Mouse (Mus musculus) MEL (cell line): ENCODE measurements at regions not wholly inside any gene's neighbourhood (a gene's known extent, or its start where the extent isn't known, plus 50 kb on each side); places are given as distances from the start of the nearest gene placed in this dataset.

ENCODE experiments used
- DNase-seq: peaks from one replicate; pipeline ENCODE4 v3.0.0; 2011; ENCODE audit warnings: low read depth, low spot score
- H3K27ac ChIP-seq: 2 replicates; pipeline ENCODE4 v1.5.1; 2012; ENCODE audit warnings: low read depth, mild to moderate bottlenecking, control low read depth, low read length, moderate library complexity; ENCODE audit not compliant: control insufficient read depth
- H3K27me3 ChIP-seq, 2 experiments: fragments of 150-350 bp in 1 of 2; sonication (generic) in 1 of 2; 2 replicates each; pipeline ENCODE4 v1.6.1; 2012; ENCODE audit warnings: low read length in 2 of 2, mild to moderate bottlenecking in 2 of 2, improper control_type of control experiment in 1 of 2, moderate library complexity in 1 of 2; ENCODE audit not compliant: insufficient read depth in 2 of 2, control insufficient read depth in 1 of 2
- H3K36me3 ChIP-seq, 2 experiments: 2 replicates each; pipeline ENCODE4 v1.6.1; 2012 to 2014; ENCODE audit warnings: low read length in 2 of 2, improper control_type of control experiment in 1 of 2, inconsistent platforms in 1 of 2, mild to moderate bottlenecking in 1 of 2; ENCODE audit not compliant: insufficient read depth in 2 of 2, control insufficient read depth in 1 of 2
- H3K4me1 ChIP-seq, 2 experiments: fragments of 150-350 bp in 1 of 2; sonication (generic) in 1 of 2; 2 replicates each; pipeline ENCODE4 v1.6.1; 2012; ENCODE audit warnings: low read length in 2 of 2, improper control_type of control experiment in 1 of 2, mild to moderate bottlenecking in 1 of 2; ENCODE audit not compliant: insufficient read depth in 2 of 2, control insufficient read depth in 1 of 2
- H3K4me3 ChIP-seq, 2 experiments: fragments of 150-350 bp in 1 of 2; sonication (generic) in 1 of 2; 2 replicates each; pipeline ENCODE4 v1.5.1; 2012; ENCODE audit warnings: low read depth in 2 of 2, low read length in 2 of 2, mild to moderate bottlenecking in 2 of 2, moderate library complexity in 2 of 2, control low read depth in 1 of 2, improper control_type of control experiment in 1 of 2; ENCODE audit not compliant: control insufficient read depth in 1 of 2, insufficient read depth in 1 of 2
- H3K79me2 ChIP-seq: 2 replicates; pipeline ENCODE4 v1.6.1; 2012; ENCODE audit warnings: mild to moderate bottlenecking, low read length, moderate library complexity; ENCODE audit not compliant: control insufficient read depth, poor library complexity, insufficient read depth
- H3K9ac ChIP-seq: 2 replicates; pipeline ENCODE4 v1.6.1; 2012; ENCODE audit warnings: low read depth, mild to moderate bottlenecking, control low read depth, low read length, moderate library complexity; ENCODE audit not compliant: control insufficient read depth, poor library complexity, severe bottlenecking
- H3K9me3 ChIP-seq: fragments of 150-350 bp; sonication (generic); replicated peaks from 2 replicates; pipeline ENCODE4 v1.6.1; 2012; ENCODE audit warnings: mild to moderate bottlenecking, low read length, improper control_type of control experiment, moderate library complexity; ENCODE audit not compliant: insufficient read depth
- CHD1 ChIP-seq: IDR thresholded peaks from 2 replicates; pipeline ENCODE4 v1.6.1; 2012; ENCODE audit warnings: low read depth, mild to moderate bottlenecking, inconsistent platforms, low read length, improper control_type of control experiment
- CTCF ChIP-seq, 3 experiments: IDR thresholded peaks in 2 of 3; conservative IDR thresholded peaks in 1 of 3; 2 replicates each; pipeline ENCODE4 v1.5.1; 2011 to 2012; ENCODE audit warnings: low read length in 3 of 3, low read depth in 2 of 3, mild to moderate bottlenecking in 2 of 3, improper control_type of control experiment in 1 of 3, inconsistent platforms in 1 of 3, mixed read lengths in 1 of 3, moderate library complexity in 1 of 3; ENCODE audit not compliant: control insufficient read depth in 1 of 3, insufficient read depth in 1 of 3, poor library complexity in 1 of 3, severe bottlenecking in 1 of 3
- E2F4 ChIP-seq: IDR thresholded peaks from 2 replicates; pipeline ENCODE4 v1.6.1; 2011; ENCODE audit warnings: low read depth, low read length, improper control_type of control experiment, borderline replicate concordance
- GABPA ChIP-seq: IDR thresholded peaks from 2 replicates; pipeline ENCODE4 v1.6.1; 2012; ENCODE audit warnings: low read depth, mild to moderate bottlenecking, inconsistent platforms, low read length, improper control_type of control experiment, moderate library complexity
- GATA1 ChIP-seq: IDR thresholded peaks from 2 replicates; pipeline ENCODE4 v1.6.1; 2011; ENCODE audit warnings: low read depth, low read length, improper control_type of control experiment
- JUND ChIP-seq: IDR thresholded peaks from 2 replicates; pipeline ENCODE4 v1.6.1; 2011; ENCODE audit warnings: low read depth, mild to moderate bottlenecking, improper control_type of control experiment, low read length
- MAFK ChIP-seq: IDR thresholded peaks from 2 replicates; pipeline ENCODE4 v1.6.1; 2011; ENCODE audit warnings: low read depth, mild to moderate bottlenecking, low read length, improper control_type of control experiment, borderline replicate concordance
- MEF2A ChIP-seq: IDR thresholded peaks from 2 replicates; pipeline ENCODE4 v1.6.1; 2014; ENCODE audit warnings: low read depth, mild to moderate bottlenecking, inconsistent platforms, low read length, improper control_type of control experiment; ENCODE audit not compliant: poor library complexity, insufficient replicate concordance, severe bottlenecking; ENCODE audit errors: extremely low read depth
- POLR2A ChIP-seq, 2 experiments: IDR thresholded peaks; 2 replicates each; pipeline ENCODE4 v1.6.1; 2011 to 2012; ENCODE audit warnings: low read length in 2 of 2, mild to moderate bottlenecking in 2 of 2, control low read depth in 1 of 2, improper control_type of control experiment in 1 of 2, low read depth in 1 of 2, moderate library complexity in 1 of 2; ENCODE audit not compliant: control insufficient read depth in 1 of 2, insufficient read depth in 1 of 2, poor library complexity in 1 of 2
- RAD21 ChIP-seq: IDR thresholded peaks from 2 replicates; pipeline ENCODE4 v1.6.1; 2011; ENCODE audit warnings: mild to moderate bottlenecking, low read depth, low read length, improper control_type of control experiment
- TBP ChIP-seq: IDR thresholded peaks from 2 replicates; pipeline ENCODE4 v1.8.0; 2011; ENCODE audit warnings: low read depth, low read length, improper control_type of control experiment
- USF2 ChIP-seq, 2 experiments: IDR thresholded peaks; 2 replicates each; pipeline ENCODE4 v1.6.1; 2011 to 2012; ENCODE audit warnings: improper control_type of control experiment in 2 of 2, low read length in 2 of 2, borderline replicate concordance in 1 of 2, inconsistent platforms in 1 of 2, low read depth in 1 of 2, mild to moderate bottlenecking in 1 of 2; ENCODE audit not compliant: insufficient read depth in 1 of 2
- ZMIZ1 ChIP-seq: IDR thresholded peaks from 2 replicates; pipeline ENCODE4 v1.6.1; 2012; ENCODE audit warnings: low read depth, mild to moderate bottlenecking, inconsistent platforms, low read length, improper control_type of control experiment, moderate library complexity

- Histone ChIP-seq H3K36me3 (no peaks in the 10 kb centered on the region), H3K27me3 (peaks cover 10 to 14% of the 10 kb centered on the region in 2 experiments), H3K9ac (no peak overlapping the region), H3K4me3 (no peak overlapping the region), H3K27ac (no peak overlapping the region), H3K79me2 (no peaks in the 10 kb centered on the region), H3K9me3 (no peaks in the 10 kb centered on the region), H3K4me1 (no peaks in the 10 kb centered on the region)
- TF ChIP-seq JUND: no peak
- no peak for TF ChIP-seq TBP
- no peak for TF ChIP-seq MEF2A
- no peak for TF ChIP-seq MAFK
- TF ChIP-seq GABPA: no peak
- no peak for TF ChIP-seq POLR2A (IDR thresholded peaks at IDR 0.05; ENCODE audit: control insufficient read depth in 1 of 2, insufficient read depth in 1 of 2, low read depth in 1 of 2, low read length in 2 of 2, poor library complexity in 1 of 2)
- TF ChIP-seq GATA1: no peak
- TF ChIP-seq CTCF (IDR thresholded peaks at IDR 0.05 in 2 of 3, conservative IDR thresholded peaks at IDR 0.05 in 1 of 3; ENCODE audit: control insufficient read depth in 1 of 3, insufficient read depth in 1 of 3, low read depth in 2 of 3, low read length in 3 of 3, poor library complexity in 1 of 3, severe bottlenecking in 1 of 3): no peak
- no peak for TF ChIP-seq USF2 (IDR thresholded peaks at IDR 0.05; ENCODE audit: borderline replicate concordance in 1 of 2, insufficient read depth in 1 of 2, low read depth in 1 of 2, low read length in 2 of 2)
- TF ChIP-seq CHD1: no peak
- DNase-seq: no peak
These were observed 95.6 kb upstream of the Thpo start for GRCm38 (mm10) chr16:20829732-20830435.

- Histone ChIP-seq H3K27ac (no peak overlapping the region), H3K4me3 (no peak overlapping the region), H3K9me3 (no peaks in the 10 kb centered on the region), H3K4me1 (no peaks in the 10 kb centered on the region), H3K79me2 (no peaks in the 10 kb centered on the region), H3K27me3 (peaks cover 10 to 14% of the 10 kb centered on the region in 2 experiments), H3K36me3 (no peaks in the 10 kb centered on the region), H3K9ac (no peak overlapping the region)
- no peak for DNase-seq
- TF ChIP-seq CTCF (IDR thresholded peaks at IDR 0.05 in 2 of 3, conservative IDR thresholded peaks at IDR 0.05 in 1 of 3; ENCODE audit: control insufficient read depth in 1 of 3, insufficient read depth in 1 of 3, low read depth in 2 of 3, low read length in 3 of 3, poor library complexity in 1 of 3, severe bottlenecking in 1 of 3): no peak
These were observed 94.9 kb upstream of the Thpo start for GRCm38 (mm10) chr16:20828996-20829731.

- DNase-seq: no peak
- TF ChIP-seq ZMIZ1: no peak
- TF ChIP-seq E2F4: no peak
- TF ChIP-seq RAD21: no peak
- Histone ChIP-seq H3K27me3 (peaks cover 3 to 7% of the 10 kb centered on the region in 2 experiments), H3K4me1 (no peaks in the 10 kb centered on the region), H3K9ac (no peak overlapping the region), H3K4me3 (no peak overlapping the region), H3K79me2 (no peaks in the 10 kb centered on the region), H3K27ac (no peak overlapping the region), H3K9me3 (no peaks in the 10 kb centered on the region), H3K36me3 (no peaks in the 10 kb centered on the region)
These were observed 89.9 kb upstream of the Thpo start for GRCm38 (mm10) chr16:20824226-20824625.
